Mouse (Mus musculus): ENCODE measurements at regions not wholly inside any gene's neighbourhood (a gene's known extent, or its start where the extent isn't known, plus 50 kb on each side); places are given as distances from the start of the nearest gene placed in this dataset.
"Not testable (repeated sequence)": the region's sequence is repeated elsewhere in the genome, so short reads cannot be mapped to it uniquely, and the experiment has no call there.

GRCm38 (mm10) chr7:60492028-60492995 is 352.3 kb upstream of the Snrpn start:
- not testable (repeated sequence) for H3K9me3 ChIP-seq (ENCODE audit: control insufficient read depth, low read length); H3K4me1 ChIP-seq (ENCODE audit: control insufficient read depth, insufficient read depth, low read length); H3K4me2 ChIP-seq (ENCODE audit: low read depth, low read length); H3K27ac ChIP-seq (ENCODE audit: low read depth, low read length); H3K27me3 ChIP-seq (ENCODE audit: control insufficient read depth, insufficient read depth, low read length); H3K36me3 ChIP-seq (ENCODE audit: control insufficient read depth, insufficient read depth, low read length); H3K9ac ChIP-seq (replicated peaks; ENCODE audit: low read depth, low read length)
- WGBS: 17% methylated on average over 39 of the region's 39 CpGs
- peak overlapping the region; percentile 24 for H3K4me3 ChIP-seq (ENCODE audit: low read depth, low read length)
- ATAC-seq (ENCODE audit: low read depth): peak; percentile 98

DNA sequence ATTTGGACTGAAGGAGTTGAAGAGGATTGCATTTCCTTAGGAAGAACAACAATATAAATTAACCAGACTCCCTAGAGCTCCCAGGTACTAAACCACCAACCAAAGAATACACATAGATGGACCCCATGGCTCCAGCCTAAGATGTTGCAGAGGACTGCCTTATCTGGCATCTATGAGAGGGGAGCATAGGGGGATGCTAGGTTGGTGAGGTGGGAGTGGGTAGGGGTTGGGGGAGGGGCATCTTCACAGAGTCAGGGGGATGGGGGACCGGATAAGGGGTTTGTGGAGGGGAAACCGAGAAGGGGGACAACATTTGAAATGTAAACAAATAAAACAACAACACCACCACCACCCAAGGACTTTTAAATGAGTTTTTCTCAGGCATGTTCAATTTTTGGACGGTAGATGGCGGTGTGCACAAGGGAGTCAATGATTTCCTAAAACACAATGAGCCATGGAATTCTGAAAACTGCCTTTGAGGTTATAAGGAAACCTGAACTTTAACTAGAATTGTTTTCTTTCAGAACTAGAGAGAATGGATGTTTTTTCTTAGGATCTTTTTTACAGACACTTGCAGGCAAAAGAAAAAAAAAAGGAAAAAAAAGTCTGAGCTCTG is 347.9 kb upstream of the Snrpn start:
- H3K36me3 ChIP-seq (ENCODE audit: control insufficient read depth, insufficient read depth, low read length); H3K9me3 ChIP-seq (ENCODE audit: control insufficient read depth, low read length): not testable (repeated sequence)
- 2% methylated on average over 4 of the region's 4 CpGs for WGBS

GRCm38 (mm10) chr7:60450074-60450603 is 310.1 kb upstream of the Snrpn start:
- H3K4me2 ChIP-seq (ENCODE audit: low read depth, low read length); H3K4me1 ChIP-seq (ENCODE audit: control insufficient read depth, insufficient read depth, low read length); H3K27me3 ChIP-seq (ENCODE audit: control insufficient read depth, insufficient read depth, low read length); ATAC-seq (ENCODE audit: low read depth); H3K4me3 ChIP-seq (ENCODE audit: low read depth, low read length); H3K27ac ChIP-seq (ENCODE audit: low read depth, low read length); H3K9me3 ChIP-seq (ENCODE audit: control insufficient read depth, low read length); H3K9ac ChIP-seq (replicated peaks; ENCODE audit: low read depth, low read length); H3K36me3 ChIP-seq (ENCODE audit: control insufficient read depth, insufficient read depth, low read length): not testable (repeated sequence)
- whole genome bisulfite sequencing: 63% methylated on average over 3 of the region's 3 CpGs

More for the DNA sequence above, 347.9 kb upstream of the Snrpn start:
- ATAC-seq (ENCODE audit: low read depth); H3K27ac ChIP-seq (ENCODE audit: low read depth, low read length); H3K4me2 ChIP-seq (ENCODE audit: low read depth, low read length); H3K27me3 ChIP-seq (ENCODE audit: control insufficient read depth, insufficient read depth, low read length); H3K9ac ChIP-seq (replicated peaks; ENCODE audit: low read depth, low read length); H3K4me3 ChIP-seq (ENCODE audit: low read depth, low read length); H3K4me1 ChIP-seq (ENCODE audit: control insufficient read depth, insufficient read depth, low read length): not testable (repeated sequence)

GRCm38 (mm10) chr7:60449239-60450073 is 309.4 kb upstream of the Snrpn start:
- not testable (repeated sequence) for H3K4me2 ChIP-seq (ENCODE audit: low read depth, low read length); H3K4me3 ChIP-seq (ENCODE audit: low read depth, low read length); H3K36me3 ChIP-seq (ENCODE audit: control insufficient read depth, insufficient read depth, low read length); H3K9ac ChIP-seq (replicated peaks; ENCODE audit: low read depth, low read length); H3K4me1 ChIP-seq (ENCODE audit: control insufficient read depth, insufficient read depth, low read length); H3K27ac ChIP-seq (ENCODE audit: low read depth, low read length); H3K9me3 ChIP-seq (ENCODE audit: control insufficient read depth, low read length); H3K27me3 ChIP-seq (ENCODE audit: control insufficient read depth, insufficient read depth, low read length)
- WGBS: 65% methylated on average over 2 of the region's 2 CpGs
- ATAC-seq (ENCODE audit: low read depth): peak; percentile 49; the same call in 1 of the 2 replicates

- 65% methylated on average over 3 of the region's 3 CpGs for WGBS
- ATAC-seq (ENCODE audit: low read depth): no peak
Observed at GRCm38 (mm10) chr7:60438781-60439180, 298.8 kb upstream of the Snrpn start.

GRCm38 (mm10) chr7:60391011-60391863 is 251.2 kb upstream of the Snrpn start:
- Histone ChIP-seq H3K4me3 (ENCODE audit: low read depth, low read length) (peak overlapping the region; percentile 29), H3K27ac (ENCODE audit: low read depth, low read length) (0 out of 2 replicates have a peak overlapping the region, but pooled peaks have one; percentile 48), H3K4me2 (ENCODE audit: low read depth, low read length) (peak overlapping the region; percentile 32)
- not testable (repeated sequence) for H3K4me1 ChIP-seq (ENCODE audit: control insufficient read depth, insufficient read depth, low read length); H3K9ac ChIP-seq (replicated peaks; ENCODE audit: low read depth, low read length); H3K27me3 ChIP-seq (ENCODE audit: control insufficient read depth, insufficient read depth, low read length); H3K36me3 ChIP-seq (ENCODE audit: control insufficient read depth, insufficient read depth, low read length); H3K9me3 ChIP-seq (ENCODE audit: control insufficient read depth, low read length)
- ATAC-seq (ENCODE audit: low read depth): peak; percentile 99
- 15% methylated on average over 33 of the region's 33 CpGs for WGBS

More at GRCm38 (mm10) chr7:60438781-60439180, 298.8 kb upstream of the Snrpn start:
- Histone ChIP-seq H3K27me3 (ENCODE audit: control insufficient read depth, insufficient read depth, low read length) (no peaks in the 10 kb centered on the region), H3K9ac (replicated peaks; ENCODE audit: low read depth, low read length) (no peak overlapping the region), H3K27ac (ENCODE audit: low read depth, low read length) (no peak overlapping the region), H3K36me3 (ENCODE audit: control insufficient read depth, insufficient read depth, low read length) (no peaks in the 10 kb centered on the region), H3K4me1 (ENCODE audit: control insufficient read depth, insufficient read depth, low read length) (no peaks in the 10 kb centered on the region), H3K4me3 (ENCODE audit: low read depth, low read length) (no peak overlapping the region), H3K4me2 (ENCODE audit: low read depth, low read length) (no peak overlapping the region), H3K9me3 (ENCODE audit: control insufficient read depth, low read length) (no peaks in the 10 kb centered on the region)

- H3K9me3 ChIP-seq (ENCODE audit: control insufficient read depth, low read length); H3K4me2 ChIP-seq (ENCODE audit: low read depth, low read length); H3K36me3 ChIP-seq (ENCODE audit: control insufficient read depth, insufficient read depth, low read length); H3K4me1 ChIP-seq (ENCODE audit: control insufficient read depth, insufficient read depth, low read length); H3K27me3 ChIP-seq (ENCODE audit: control insufficient read depth, insufficient read depth, low read length); H3K4me3 ChIP-seq (ENCODE audit: low read depth, low read length); H3K9ac ChIP-seq (replicated peaks; ENCODE audit: low read depth, low read length); ATAC-seq (ENCODE audit: low read depth); H3K27ac ChIP-seq (ENCODE audit: low read depth, low read length): not testable (repeated sequence)
- 5% methylated on average over 5 of the region's 5 CpGs for WGBS
Observed at GRCm38 (mm10) chr7:60386957-60387356, 246.9 kb upstream of the Snrpn start.

DNA sequence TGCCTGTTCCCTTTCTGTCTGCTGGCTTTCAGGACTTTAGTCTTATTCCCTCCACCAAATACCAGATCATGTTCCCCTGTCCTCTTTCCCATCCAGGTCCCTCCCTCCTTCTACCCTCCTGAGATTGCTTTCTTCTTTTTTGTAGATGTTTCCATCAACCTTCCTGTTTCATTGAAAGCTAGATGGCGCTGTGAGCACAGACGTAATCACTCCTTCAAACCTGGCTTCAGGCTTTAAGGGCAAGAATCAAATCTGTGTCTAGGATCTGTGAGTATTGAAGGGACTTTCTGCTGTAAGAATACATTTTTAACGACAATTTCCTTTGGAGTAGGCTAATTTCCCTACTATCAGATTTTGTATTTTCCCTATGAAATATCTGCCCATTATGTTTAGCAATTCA is 234.0 kb upstream of the Snrpn start:
- not testable (repeated sequence) for H3K36me3 ChIP-seq (ENCODE audit: control insufficient read depth, insufficient read depth, low read length); H3K4me1 ChIP-seq (ENCODE audit: control insufficient read depth, insufficient read depth, low read length); H3K4me2 ChIP-seq (ENCODE audit: low read depth, low read length); H3K4me3 ChIP-seq (ENCODE audit: low read depth, low read length); H3K9me3 ChIP-seq (ENCODE audit: control insufficient read depth, low read length); ATAC-seq (ENCODE audit: low read depth); H3K27me3 ChIP-seq (ENCODE audit: control insufficient read depth, insufficient read depth, low read length); H3K9ac ChIP-seq (replicated peaks; ENCODE audit: low read depth, low read length); H3K27ac ChIP-seq (ENCODE audit: low read depth, low read length)
- WGBS: 19% methylated on average over 3 of the region's 3 CpGs
